Comparison of ENCODE assay signal across 1 mouse cellular context in the genomic region with DNA sequence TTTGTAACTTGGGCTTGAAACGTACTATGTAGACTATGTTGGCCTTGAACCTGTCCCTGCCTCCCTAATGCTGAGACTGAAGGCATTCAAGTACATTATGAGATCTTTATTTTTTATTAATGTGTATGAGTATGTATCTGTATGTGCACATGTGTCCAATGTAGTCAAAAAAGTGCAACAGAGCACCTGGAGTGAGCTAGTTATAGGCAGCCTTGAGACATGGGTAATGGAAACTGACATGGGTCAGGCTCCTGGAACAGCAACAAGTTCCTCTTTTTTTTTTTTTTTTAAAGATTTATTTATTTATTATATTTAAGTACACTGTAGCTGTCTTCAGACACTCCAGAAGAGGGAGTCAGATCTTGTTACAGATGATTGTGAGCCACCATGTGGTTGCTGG. TPM values are rescaled to one million over a fixed set of nuclear protein-coding genes. Genes with fewer than 3 reads are reported as not detected.
"Had no signal": no experiment of that assay in that cellular context is flagged by ENCODE, and none has a peak within 500 bp of the region (broad histone marks: within the 10 kb centered on the region; RNA-seq: fewer than 3 reads in every experiment).

No protein-coding gene starts in this region.

RNA-seq across cellular contexts. Expression of gene Stox1, which starts 55.8 kb away (rescaled TPM):
- polyA plus RNA-seq: erythroblast, embryonic 14.5 days had no signal
